Mouse (Mus musculus) lung, postnatal 14 days (tissue): ENCODE data around the gene Coro1a.
"Not testable (repeated sequence)": the region's sequence is repeated elsewhere in the genome, so short reads cannot be mapped to it uniquely, and the experiment has no call there.

ENCODE experiments used
- DNase-seq: peaks from one replicate; pipeline ENCODE4 v3.0.0; 2021

The Coro1a gene

GRCm38 (mm10) chr7:126704121-126704980 lies 3.2 kb downstream of the Coro1a start:
- DNase-seq, result peak; percentile 77

GRCm38 (mm10) chr7:126703757-126704077 lies 3.9 kb downstream of the Coro1a start:
- no peak for DNase-seq

- DNase-seq, result no peak
Observed at GRCm38 (mm10) chr7:126702861-126703756, 4.5 kb downstream of the Coro1a start.

- no peak for DNase-seq
Observed at GRCm38 (mm10) chr7:126702358-126702757, 5.2 kb downstream of the Coro1a start.

- no peak for DNase-seq
Observed at GRCm38 (mm10) chr7:126701559-126702357, 5.8 kb downstream of the Coro1a start.

- peak; percentile 94 for DNase-seq
Observed at GRCm38 (mm10) chr7:126701070-126701469, 6.5 kb downstream of the Coro1a start.

- no peak for DNase-seq
Observed at GRCm38 (mm10) chr7:126700063-126701015, 7.2 kb downstream of the Coro1a start.

- DNase-seq, result no peak
Observed at GRCm38 (mm10) chr7:126697838-126698237, 9.7 kb downstream of the Coro1a start.

GRCm38 (mm10) chr7:126696886-126697285 lies 10.7 kb downstream of the Coro1a start:
- no peak for DNase-seq

GRCm38 (mm10) chr7:126696303-126696702 lies 11.3 kb downstream of the Coro1a start:
- DNase-seq, result no peak

GRCm38 (mm10) chr7:126695631-126696207 lies 11.9 kb downstream of the Coro1a start, which contains the start of gene Slx1b:
Slx1b (minus strand) TSS chr7:126695784.
- peak; percentile 94 for DNase-seq

- peak; percentile 73 for DNase-seq
Observed at GRCm38 (mm10) chr7:126695210-126695611, 12.4 kb downstream of the Coro1a start, which contains the start of gene Bola2. Bola2 (plus strand) TSS chr7:126695401.

GRCm38 (mm10) chr7:126694441-126695051 lies 13.0 kb downstream of the Coro1a start:
- DNase-seq, result no peak

- no peak for DNase-seq
Observed at GRCm38 (mm10) chr7:126693781-126694180, 13.8 kb downstream of the Coro1a start.

- DNase-seq, result peak; percentile 93
Observed at GRCm38 (mm10) chr7:126693256-126693655, 14.3 kb downstream of the Coro1a start.

GRCm38 (mm10) chr7:126692426-126692825 lies 15.2 kb downstream of the Coro1a start:
- no peak for DNase-seq

- DNase-seq, result no peak
Observed at GRCm38 (mm10) chr7:126691676-126692075, 15.9 kb downstream of the Coro1a start.

GRCm38 (mm10) chr7:126690737-126691136 lies 16.9 kb downstream of the Coro1a start:
- no peak for DNase-seq

- DNase-seq, result no peak
Observed at GRCm38 (mm10) chr7:126689021-126689420, 18.6 kb downstream of the Coro1a start.

- DNase-seq, result not testable (repeated sequence)
Observed at GRCm38 (mm10) chr7:126688156-126688555, 19.4 kb downstream of the Coro1a start.

- DNase-seq, result no peak
Observed at GRCm38 (mm10) chr7:126681221-126681620, 26.4 kb downstream of the Coro1a start.
